Mouse (Mus musculus): ENCODE measurements at regions not wholly inside any gene's neighbourhood (a gene's known extent, or its start where the extent isn't known, plus 50 kb on each side); places are given as distances from the start of the nearest gene placed in this dataset.

- 80% methylated on average over 6 of the region's 6 CpGs for WGBS (ENCODE audit: insufficient replicate concordance)
- no peaks in the 10 kb centered on the region for H3K27me3 ChIP-seq
- DNase-seq (no peak), ATAC-seq (ENCODE audit: low read depth) (no peak)
- no peak overlapping the region for H3K27ac ChIP-seq
- no peak overlapping the region for H3K4me3 ChIP-seq (replicated peaks)
- H3K4me1 ChIP-seq (replicated peaks), result no peaks in the 10 kb centered on the region
- H3K9ac ChIP-seq, result no peak overlapping the region
- H3K9me3 ChIP-seq (replicated peaks), result no peaks in the 10 kb centered on the region
- no peak overlapping the region for H3K4me2 ChIP-seq
- no peaks in the 10 kb centered on the region for H3K36me3 ChIP-seq
These were observed 113.6 kb upstream of the Armc2 start for GRCm38 (mm10) chr10:42131798-42132197.

- H3K4me3 ChIP-seq (replicated peaks), result no peak overlapping the region
- WGBS (ENCODE audit: insufficient replicate concordance), result 49% methylated on average over 2 of the region's 2 CpGs
- no peak overlapping the region for H3K27ac ChIP-seq
- H3K36me3 ChIP-seq, result no peaks in the 10 kb centered on the region
- no peak for DNase-seq
- no peaks in the 10 kb centered on the region for H3K4me1 ChIP-seq (replicated peaks)
- no peak overlapping the region for H3K9ac ChIP-seq
- ATAC-seq (ENCODE audit: low read depth), result no peak
- H3K27me3 ChIP-seq, result no peaks in the 10 kb centered on the region
- H3K4me2 ChIP-seq, result no peak overlapping the region
- H3K9me3 ChIP-seq (replicated peaks), result no peaks in the 10 kb centered on the region
These were observed 113.1 kb upstream of the Armc2 start for GRCm38 (mm10) chr10:42131298-42131697.

- H3K27ac ChIP-seq, result no peak overlapping the region
- no peaks in the 10 kb centered on the region for H3K9me3 ChIP-seq (replicated peaks)
- no peak overlapping the region for H3K4me3 ChIP-seq (replicated peaks)
- H3K36me3 ChIP-seq, result no peaks in the 10 kb centered on the region
- DNase-seq (no peak), ATAC-seq (ENCODE audit: low read depth) (no peak)
- no peak overlapping the region for H3K4me2 ChIP-seq
- no peaks in the 10 kb centered on the region for H3K27me3 ChIP-seq
- H3K4me1 ChIP-seq (replicated peaks), result no peaks in the 10 kb centered on the region
- 77% methylated on average over 14 of the region's 14 CpGs for WGBS (ENCODE audit: insufficient replicate concordance)
- H3K9ac ChIP-seq, result no peak overlapping the region
These were observed 109.7 kb upstream of the Armc2 start for GRCm38 (mm10) chr10:42127865-42128419.

GRCm38 (mm10) chr10:42126816-42127215, 108.6 kb upstream of the Armc2 start:
- Histone ChIP-seq H3K36me3 (no peaks in the 10 kb centered on the region), H3K4me3 (replicated peaks) (no peak overlapping the region), H3K9me3 (replicated peaks) (no peaks in the 10 kb centered on the region), H3K4me1 (replicated peaks) (no peaks in the 10 kb centered on the region), H3K9ac (no peak overlapping the region), H3K4me2 (no peak overlapping the region), H3K27me3 (no peaks in the 10 kb centered on the region), H3K27ac (no peak overlapping the region)
- DNase-seq, result no peak
- WGBS (ENCODE audit: insufficient replicate concordance), result 41% methylated on average over 1 of the region's 1 CpGs
- no peak for ATAC-seq (ENCODE audit: low read depth)

GRCm38 (mm10) chr10:42122768-42123635, 104.8 kb upstream of the Armc2 start:
- H3K4me2 ChIP-seq, result no peak overlapping the region
- no peak overlapping the region for H3K4me3 ChIP-seq (replicated peaks)
- H3K4me1 ChIP-seq (replicated peaks), result no peaks in the 10 kb centered on the region
- no peak for DNase-seq
- H3K27me3 ChIP-seq, result no peaks in the 10 kb centered on the region
- 56% methylated on average over 7 of the region's 7 CpGs for WGBS (ENCODE audit: insufficient replicate concordance)
- no peak overlapping the region for H3K9ac ChIP-seq
- H3K36me3 ChIP-seq, result no peaks in the 10 kb centered on the region
- H3K9me3 ChIP-seq (replicated peaks), result no peaks in the 10 kb centered on the region
- ATAC-seq (ENCODE audit: low read depth), result no peak
- no peak overlapping the region for H3K27ac ChIP-seq

GRCm38 (mm10) chr10:42121984-42122383, 103.7 kb upstream of the Armc2 start:
- no peak overlapping the region for H3K27ac ChIP-seq
- WGBS (ENCODE audit: insufficient replicate concordance), result 67% methylated on average over 4 of the region's 4 CpGs
- no peak for ATAC-seq (ENCODE audit: low read depth)

GRCm38 (mm10) chr10:42119326-42119725, 101.1 kb upstream of the Armc2 start:
- Histone ChIP-seq H3K4me2 (no peak overlapping the region), H3K9ac (no peak overlapping the region), H3K4me1 (replicated peaks) (0 out of 2 replicates have a peak, but pooled peaks cover 6% of the 10 kb centered on the region), H3K4me3 (replicated peaks) (no peak overlapping the region), H3K27me3 (no peaks in the 10 kb centered on the region), H3K27ac (no peak overlapping the region), H3K9me3 (replicated peaks) (no peaks in the 10 kb centered on the region), H3K36me3 (no peaks in the 10 kb centered on the region)
- DNase-seq (no peak), ATAC-seq (ENCODE audit: low read depth) (no peak)
- 59% methylated on average over 12 of the region's 12 CpGs for WGBS (ENCODE audit: insufficient replicate concordance)

More at GRCm38 (mm10) chr10:42121984-42122383, 103.7 kb upstream of the Armc2 start:
- DNase-seq, result no peak
- Histone ChIP-seq H3K4me1 (replicated peaks) (no peaks in the 10 kb centered on the region), H3K27me3 (no peaks in the 10 kb centered on the region), H3K36me3 (no peaks in the 10 kb centered on the region), H3K4me3 (replicated peaks) (no peak overlapping the region), H3K4me2 (no peak overlapping the region), H3K9me3 (replicated peaks) (no peaks in the 10 kb centered on the region), H3K9ac (no peak overlapping the region)

GRCm38 (mm10) chr10:42118361-42119188, 100.3 kb upstream of the Armc2 start:
- no peak overlapping the region for H3K27ac ChIP-seq
- ATAC-seq (ENCODE audit: low read depth), result no peak

GRCm38 (mm10) chr10:42117523-42117922, 99.3 kb upstream of the Armc2 start:
- Histone ChIP-seq H3K36me3 (no peaks in the 10 kb centered on the region), H3K9ac (no peak overlapping the region), H3K27me3 (no peaks in the 10 kb centered on the region), H3K4me1 (replicated peaks) (0 out of 2 replicates have a peak, but pooled peaks cover 6% of the 10 kb centered on the region), H3K27ac (no peak overlapping the region), H3K4me3 (replicated peaks) (no peak overlapping the region), H3K9me3 (replicated peaks) (no peaks in the 10 kb centered on the region), H3K4me2 (no peak overlapping the region)
- DNase-seq, result no peak
- WGBS (ENCODE audit: insufficient replicate concordance), result 78% methylated on average over 5 of the region's 5 CpGs
- no peak for ATAC-seq (ENCODE audit: low read depth)

More at GRCm38 (mm10) chr10:42118361-42119188, 100.3 kb upstream of the Armc2 start:
- no peak overlapping the region for H3K4me2 ChIP-seq
- H3K4me3 ChIP-seq (replicated peaks), result no peak overlapping the region
- no peaks in the 10 kb centered on the region for H3K36me3 ChIP-seq
- no peaks in the 10 kb centered on the region for H3K9me3 ChIP-seq (replicated peaks)
- 70% methylated on average over 13 of the region's 13 CpGs for WGBS (ENCODE audit: insufficient replicate concordance)
- no peak for DNase-seq
- no peak overlapping the region for H3K9ac ChIP-seq
- H3K27me3 ChIP-seq, result no peaks in the 10 kb centered on the region
- 0 out of 2 replicates have a peak, but pooled peaks cover 6% of the 10 kb centered on the region for H3K4me1 ChIP-seq (replicated peaks)

GRCm38 (mm10) chr10:42115920-42116298, 97.7 kb upstream of the Armc2 start:
- DNase-seq (no peak), ATAC-seq (ENCODE audit: low read depth) (no peak)
- H3K27me3 ChIP-seq, result no peaks in the 10 kb centered on the region
- no peak overlapping the region for H3K4me3 ChIP-seq (replicated peaks)
- H3K36me3 ChIP-seq, result no peaks in the 10 kb centered on the region
- no peak overlapping the region for H3K27ac ChIP-seq
- H3K9ac ChIP-seq, result no peak overlapping the region
- H3K4me1 ChIP-seq (replicated peaks), result 0 out of 2 replicates have a peak, but pooled peaks cover 6% of the 10 kb centered on the region
- no peak overlapping the region for H3K4me2 ChIP-seq
- no peaks in the 10 kb centered on the region for H3K9me3 ChIP-seq (replicated peaks)
- 57% methylated on average over 4 of the region's 4 CpGs for WGBS (ENCODE audit: insufficient replicate concordance)

- no peak for ATAC-seq (ENCODE audit: low read depth)
These were observed 97.1 kb upstream of the Armc2 start for GRCm38 (mm10) chr10:42115224-42115919.

More at GRCm38 (mm10) chr10:42115224-42115919, 97.1 kb upstream of the Armc2 start:
- 0 out of 2 replicates have a peak, but pooled peaks cover 6% of the 10 kb centered on the region for H3K4me1 ChIP-seq (replicated peaks)
- no peak overlapping the region for H3K4me3 ChIP-seq (replicated peaks)
- H3K27me3 ChIP-seq, result no peaks in the 10 kb centered on the region
- no peak overlapping the region for H3K27ac ChIP-seq
- no peaks in the 10 kb centered on the region for H3K36me3 ChIP-seq
- 67% methylated on average over 4 of the region's 4 CpGs for WGBS (ENCODE audit: insufficient replicate concordance)
- DNase-seq, result no peak
- no peak overlapping the region for H3K9ac ChIP-seq
- H3K4me2 ChIP-seq, result no peak overlapping the region
- no peaks in the 10 kb centered on the region for H3K9me3 ChIP-seq (replicated peaks)

Measured in liver, embryonic 13.5 days (tissue).